Mouse (Mus musculus) embryonic fibroblast, embryonic 13.5 days (primary cell): Measurements from ENCODE around the gene Itgb6.

Experiments used
- CTCF ChIP-seq: IDR thresholded peaks from 2 replicates; pipeline ENCODE4 v1.5.1; 2011; ENCODE audit warnings: mild to moderate bottlenecking, control low read depth, low read length, moderate library complexity, borderline replicate concordance; ENCODE audit not compliant: insufficient read depth
- POLR2A ChIP-seq: IDR thresholded peaks from 2 replicates; pipeline ENCODE4 v1.6.1; 2011; ENCODE audit warnings: low read depth, mild to moderate bottlenecking, control low read depth, low read length, moderate library complexity

GRCm38 (mm10) chr2:60613857-60614228 is 108.6 kb downstream of the Itgb6 start:
- no peak for TF ChIP-seq CTCF
- no peak for TF ChIP-seq POLR2A
